Comparison of ENCODE assay signal across 9 mouse cellular contexts in the genomic region with DNA sequence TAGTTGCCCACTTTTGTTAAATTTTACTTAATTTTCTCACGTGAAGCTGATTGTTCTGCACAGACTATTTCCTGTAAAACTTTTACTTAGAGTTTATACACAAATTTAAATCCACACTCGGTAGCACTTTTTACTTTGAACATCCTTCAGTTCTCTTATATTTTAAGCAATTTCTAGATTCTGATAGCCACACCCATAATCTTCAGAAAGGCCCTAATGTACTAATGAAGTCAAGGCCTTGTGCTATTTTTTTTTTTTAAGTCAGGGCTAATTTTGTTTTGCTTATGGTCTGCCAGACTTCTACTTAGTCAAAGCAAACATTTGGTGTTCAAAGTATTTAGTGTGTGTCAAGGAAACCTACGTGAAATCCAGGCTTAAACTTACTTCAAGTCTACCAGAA. TPM values are rescaled to one million over a fixed set of nuclear protein-coding genes. Genes with fewer than 3 reads are reported as not detected.
DNase-seq lines count a peak whose midpoint lies in the region; ATAC-seq and TF ChIP-seq lines count a peak whose summit lies in the region.
"Had no signal": no experiment of that assay in that cellular context is flagged by ENCODE, and none has a peak within 500 bp of the region (broad histone marks: within the 10 kb centered on the region; RNA-seq: fewer than 3 reads in every experiment).

No protein-coding gene starts in this region.

- ATAC-seq in heart, postnatal 0 days (ENCODE audit: insufficient read depth, low read depth) = no peak
- no peak for ATAC-seq in midbrain, embryonic 16.5 days
- no peak for ATAC-seq in hindbrain, embryonic 15.5 days (ENCODE audit: low FRiP score, low read depth)
- no peak for ATAC-seq in stomach, embryonic 15.5 days (ENCODE audit: insufficient read depth, low FRiP score, low read depth)
- ATAC-seq in granulocyte monocyte progenitor cell, adult 5-6 weeks (replicated peaks; ENCODE audit: poor library complexity, severe bottlenecking) = no peak
- ATAC-seq: intestine, embryonic 16.5 days; Patski had no signal

- H3K4me1 ChIP-seq in heart, postnatal 0 days (ENCODE audit: control insufficient read depth, insufficient read depth) = peaks cover 5% of the 10 kb centered on the region; the same call in 1 of the 2 replicates
- H3K4me1 ChIP-seq in midbrain, embryonic 10.5 days = peaks cover 25% of the 10 kb centered on the region
- H3K4me1 ChIP-seq in midbrain, embryonic 16.5 days (ENCODE audit: control insufficient read depth, insufficient read depth, low read length) = peaks cover 7% of the 10 kb centered on the region
- H3K4me1 ChIP-seq in hindbrain, embryonic 15.5 days (replicated peaks) = peaks cover 11% of the 10 kb centered on the region; the same call in 1 of the 2 replicates
- no peaks in the 10 kb centered on the region for H3K4me1 ChIP-seq in stomach, embryonic 15.5 days

- H3K27me3 ChIP-seq in heart, postnatal 0 days (ENCODE audit: control insufficient read depth, insufficient read depth, low read length) = no peaks in the 10 kb centered on the region
- no peaks in the 10 kb centered on the region for H3K27me3 ChIP-seq in midbrain, embryonic 10.5 days (ENCODE audit: low read depth, poor library complexity, severe bottlenecking)
- H3K27me3 ChIP-seq in midbrain, embryonic 16.5 days (ENCODE audit: control insufficient read depth, insufficient read depth, low read depth, low read length) = no peaks in the 10 kb centered on the region
- no peaks in the 10 kb centered on the region for H3K27me3 ChIP-seq in hindbrain, embryonic 15.5 days
- no peaks in the 10 kb centered on the region for H3K27me3 ChIP-seq in stomach, embryonic 15.5 days (replicated peaks)
- H3K27me3 ChIP-seq: Patski had no signal

- no peak for TF ChIP-seq EP300 in heart, postnatal 0 days (IDR thresholded peaks at IDR 0.05; ENCODE audit: low read depth)

- H3K4me3 ChIP-seq in heart, postnatal 0 days (ENCODE audit: low read depth, low read length) = no peak overlapping the region
- peak overlapping the region; percentile 75 for H3K4me3 ChIP-seq in midbrain, embryonic 10.5 days
- H3K4me3 ChIP-seq in midbrain, embryonic 16.5 days (ENCODE audit: low read depth, low read length) = no peak overlapping the region
- no peak overlapping the region for H3K4me3 ChIP-seq in hindbrain, embryonic 15.5 days
- no peak overlapping the region for H3K4me3 ChIP-seq in stomach, embryonic 15.5 days (replicated peaks)

- WGBS in heart, postnatal 0 days = 67% methylated on average over 3 of the region's 3 CpGs
- 61% methylated on average over 3 of the region's 3 CpGs for WGBS in midbrain, embryonic 10.5 days
- 54% methylated on average over 3 of the region's 3 CpGs for WGBS in midbrain, embryonic 16.5 days
- WGBS in hindbrain, embryonic 15.5 days = 61% methylated on average over 3 of the region's 3 CpGs
- 47% methylated on average over 3 of the region's 3 CpGs for WGBS in stomach, embryonic 15.5 days

- no peaks in the 10 kb centered on the region for H3K36me3 ChIP-seq in heart, postnatal 0 days (replicated peaks; ENCODE audit: control insufficient read depth, insufficient read depth, low read length)
- H3K36me3 ChIP-seq in midbrain, embryonic 10.5 days = no peaks in the 10 kb centered on the region
- H3K36me3 ChIP-seq in midbrain, embryonic 16.5 days (ENCODE audit: control insufficient read depth, insufficient read depth, low read length) = no peaks in the 10 kb centered on the region
- no peaks in the 10 kb centered on the region for H3K36me3 ChIP-seq in hindbrain, embryonic 15.5 days
- H3K36me3 ChIP-seq in stomach, embryonic 15.5 days = no peaks in the 10 kb centered on the region

- no peak for TF ChIP-seq CTCF in heart, postnatal 0 days (IDR thresholded peaks at IDR 0.05; ENCODE audit: low read depth)

- H3K27ac ChIP-seq in heart, postnatal 0 days (ENCODE audit: low read depth) = peak overlapping the region; percentile 97
- H3K27ac ChIP-seq in midbrain, embryonic 10.5 days (replicated peaks) = peak overlapping the region; percentile 98
- H3K27ac ChIP-seq in midbrain, embryonic 16.5 days (ENCODE audit: low read length) = no peak overlapping the region
- H3K27ac ChIP-seq in hindbrain, embryonic 15.5 days (replicated peaks) = peak overlapping the region; percentile 70
- H3K27ac ChIP-seq in stomach, embryonic 15.5 days = peak overlapping the region; percentile 63; the same call in 1 of the 2 replicates

- no peak overlapping the region for H3K9ac ChIP-seq in heart, postnatal 0 days (replicated peaks; ENCODE audit: low read depth, low read length)
- no peak overlapping the region for H3K9ac ChIP-seq in midbrain, embryonic 16.5 days (ENCODE audit: low read depth, low read length)
- H3K9ac ChIP-seq in hindbrain, embryonic 15.5 days = no peak overlapping the region
- no peak overlapping the region for H3K9ac ChIP-seq in stomach, embryonic 15.5 days

- H3K9me3 ChIP-seq in heart, postnatal 0 days (replicated peaks; ENCODE audit: control insufficient read depth, low read length) = no peaks in the 10 kb centered on the region
- H3K9me3 ChIP-seq in midbrain, embryonic 10.5 days (replicated peaks) = no peaks in the 10 kb centered on the region
- H3K9me3 ChIP-seq in midbrain, embryonic 16.5 days (replicated peaks; ENCODE audit: control insufficient read depth, low read length, poor library complexity, severe bottlenecking) = no peaks in the 10 kb centered on the region
- H3K9me3 ChIP-seq in hindbrain, embryonic 15.5 days = no peaks in the 10 kb centered on the region
- H3K9me3 ChIP-seq in stomach, embryonic 15.5 days = no peaks in the 10 kb centered on the region

- intact Hi-C loops in heart, postnatal 36 days (cut with DNase I) = loop anchor here (5.0 kb wide), 1 partner anchor 37 kb away; no protein-coding TSS in a partner anchor

- peak; percentile 5 for DNase-seq in heart, postnatal 0 days (ENCODE audit: low spot score)
- DNase-seq in heart, postnatal 36 days = no peak
- no peak for DNase-seq in midbrain, embryonic 10.5 days (ENCODE audit: low spot score)

- no peak overlapping the region for H3K4me2 ChIP-seq in heart, postnatal 0 days (ENCODE audit: low read depth, low read length)
- no peak overlapping the region for H3K4me2 ChIP-seq in midbrain, embryonic 16.5 days (ENCODE audit: low read length)
- no peak overlapping the region; the same call in 1 of the 2 replicates for H3K4me2 ChIP-seq in hindbrain, embryonic 15.5 days
- H3K4me2 ChIP-seq in stomach, embryonic 15.5 days = no peak overlapping the region

RNA-seq across cellular contexts. Expression of a gene that starts 1.7 kb away (rescaled TPM):
- total RNA-seq in heart, postnatal 0 days (2014; rRNA removed; ENCODE audit: low replicate concordance) = 19.8 and 36.2 TPM in 2 replicates
- 45.8 and 48.7 TPM in 2 replicates for polyA plus RNA-seq in heart, postnatal 0 days (2015; fragmentation: Nextera tagmentation; extraction: Ambion mirVana)
- total RNA-seq in heart, postnatal 36 days (2021) = 100 to 1,000 TPM; 196 to 202 TPM
- polyA plus RNA-seq in midbrain, embryonic 10.5 days (2016; fragmentation: Nextera tagmentation; extraction: Ambion mirVana) = 24.5 and 37.1 TPM in 2 replicates
- polyA plus RNA-seq in midbrain, embryonic 16.5 days (2015; fragmentation: Nextera tagmentation; extraction: Ambion mirVana) = 60.7 and 66.9 TPM in 2 replicates
- polyA plus RNA-seq in hindbrain, embryonic 15.5 days (2015; fragmentation: Nextera tagmentation; extraction: Ambion mirVana) = 60.9 and 69.7 TPM in 2 replicates
- 23.4 and 24.6 TPM in 2 replicates for polyA plus RNA-seq in stomach, embryonic 15.5 days (2015; fragmentation: Nextera tagmentation; extraction: Ambion mirVana)
- 20.4 and 22.0 TPM in 2 replicates for total RNA-seq in granulocyte monocyte progenitor cell, adult 5-6 weeks (2014; fragmentation: Nextera tagmentation)
- total RNA-seq in granulocyte monocyte progenitor cell, adult 5-6 weeks (2017) = 6.7 and 11.7 TPM in 2 replicates
